Mouse (Mus musculus): Measurements from ENCODE around the gene Plekha1. TPM values are rescaled to one million over a fixed set of nuclear protein-coding genes. Genes with fewer than 3 reads are reported as not detected.

The Plekha1 gene
- polyA plus RNA-seq, 1 experiment from 2014 or later, result 40.6 TPM

DNA sequence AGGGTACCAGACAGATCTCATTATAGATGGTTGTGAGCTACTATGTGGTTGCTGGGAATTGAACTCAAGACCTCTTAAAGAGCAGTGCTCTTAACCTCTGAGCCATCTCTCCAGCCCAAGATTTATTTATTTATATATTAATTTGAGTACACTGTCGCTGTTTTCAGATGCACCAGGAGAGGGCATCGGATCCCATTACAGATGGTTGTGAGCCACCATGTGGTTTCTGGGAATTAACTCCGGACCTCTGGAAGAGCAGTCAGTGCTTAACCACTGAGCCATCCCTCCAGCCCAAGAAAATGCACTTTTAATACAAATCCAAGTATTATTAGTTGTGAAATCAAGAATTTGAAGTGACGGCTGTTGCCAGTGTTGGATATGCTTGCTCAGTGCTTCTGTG is 32.8 kb downstream of the Plekha1 start:
- no peak overlapping the region for H3K9ac ChIP-seq
- 85% methylated on average over 4 of the region's 4 CpGs for WGBS
- ATAC-seq (ENCODE audit: low FRiP score, low read depth), result no peak
- H3K27me3 ChIP-seq, result no peaks in the 10 kb centered on the region
- no peaks in the 10 kb centered on the region for H3K4me1 ChIP-seq
- H3K36me3 ChIP-seq, result peaks cover 37% of the 10 kb centered on the region
- no peaks in the 10 kb centered on the region for H3K9me3 ChIP-seq
- no peak overlapping the region for H3K4me2 ChIP-seq (replicated peaks)
- H3K4me3 ChIP-seq, result no peak overlapping the region
- H3K27ac ChIP-seq, result no peak overlapping the region

DNA sequence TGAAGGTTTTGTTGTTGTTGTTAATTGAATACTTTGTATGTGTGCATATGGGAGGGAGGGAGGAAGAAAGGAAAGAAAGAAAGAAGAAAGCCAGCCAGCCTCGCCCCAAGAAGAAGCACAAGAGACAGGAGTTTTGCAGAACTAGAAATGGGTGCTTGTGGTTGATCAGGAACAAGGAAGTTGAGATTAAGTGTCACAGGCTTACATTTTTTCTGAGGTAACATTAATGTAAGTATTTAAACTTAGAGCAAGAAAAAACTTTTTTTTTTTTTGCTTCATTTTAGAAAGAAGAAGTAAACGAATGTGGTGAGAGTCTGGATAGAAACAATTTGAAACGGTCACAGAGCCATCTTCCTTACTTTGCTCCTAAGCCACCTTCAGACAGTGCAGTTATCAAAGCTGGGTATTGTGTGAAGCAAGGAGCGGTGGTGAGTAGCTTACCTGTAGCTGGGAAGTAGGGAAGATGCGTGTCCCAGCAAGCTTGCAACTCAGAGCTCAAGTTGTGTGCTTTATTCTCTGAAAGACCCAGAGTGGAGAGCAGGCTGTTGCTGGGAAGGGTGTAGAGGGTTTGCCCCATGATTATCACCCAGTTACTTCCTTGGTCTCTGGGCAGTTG is 34.8 kb downstream of the Plekha1 start:
- Histone ChIP-seq H3K4me1 (no peaks in the 10 kb centered on the region), H3K9me3 (no peaks in the 10 kb centered on the region), H3K9ac (no peak overlapping the region), H3K4me3 (no peak overlapping the region), H3K27ac (no peak overlapping the region), H3K27me3 (no peaks in the 10 kb centered on the region), H3K4me2 (replicated peaks) (no peak overlapping the region), H3K36me3 (peaks cover 48% of the 10 kb centered on the region)
- no peak for ATAC-seq (ENCODE audit: low FRiP score, low read depth)
- 93% methylated on average over 5 of the region's 5 CpGs for WGBS

DNA sequence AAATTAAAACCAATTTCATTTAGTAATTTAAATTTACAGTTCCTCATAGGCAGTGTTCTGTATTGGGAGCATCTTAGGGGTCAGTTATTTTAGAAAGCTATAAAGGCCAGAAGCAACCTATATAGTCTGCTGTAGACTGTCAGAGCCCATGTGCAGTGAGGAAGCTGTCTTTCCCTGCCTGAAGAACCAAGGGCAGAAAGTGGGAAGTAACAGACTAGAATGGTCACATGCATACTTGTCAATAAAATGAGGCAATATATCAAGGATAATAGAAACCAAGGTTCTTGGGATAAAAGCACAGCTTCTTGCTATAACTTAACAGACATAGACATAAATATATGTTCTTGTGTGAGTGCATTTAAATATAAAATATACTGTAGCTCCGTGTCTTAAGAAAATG is 37.4 kb downstream of the Plekha1 start:
- Histone ChIP-seq H3K4me3 (no peak overlapping the region), H3K9ac (no peak overlapping the region), H3K4me2 (replicated peaks) (no peak overlapping the region), H3K27me3 (no peaks in the 10 kb centered on the region), H3K4me1 (no peaks in the 10 kb centered on the region), H3K9me3 (no peaks in the 10 kb centered on the region), H3K36me3 (peaks cover 35% of the 10 kb centered on the region), H3K27ac (no peak overlapping the region)
- no peak for ATAC-seq (ENCODE audit: low FRiP score, low read depth)
- WGBS, result 94% methylated on average over 1 of the region's 1 CpGs

DNA sequence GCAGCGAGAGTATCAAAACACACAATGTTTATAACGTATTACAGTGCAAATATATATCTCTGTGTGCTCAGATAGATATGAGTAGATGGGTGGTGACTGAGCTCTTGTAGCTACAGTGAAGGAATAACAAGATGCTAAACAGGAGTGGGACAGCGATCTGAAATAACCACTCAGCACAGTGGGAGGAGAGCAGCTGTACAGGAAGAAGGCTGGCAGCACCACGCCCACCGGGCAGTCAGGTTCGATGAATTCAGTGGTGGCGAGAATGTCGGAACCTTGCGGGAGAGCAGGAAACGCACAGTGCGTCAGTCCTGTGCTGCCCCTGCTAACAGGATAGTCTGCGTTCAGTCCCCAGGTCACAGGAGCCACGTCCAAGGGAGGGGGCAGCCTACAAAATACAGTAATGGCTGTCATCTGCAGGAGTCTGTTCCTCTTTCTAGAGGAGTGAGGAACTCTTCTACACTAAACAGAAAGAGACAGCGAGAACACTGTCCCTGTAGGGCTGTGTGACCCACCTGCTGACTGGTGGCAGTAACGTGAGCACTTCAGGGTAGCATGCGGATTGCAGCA is 38.0 kb downstream of the Plekha1 start:
- Histone ChIP-seq H3K27me3 (no peaks in the 10 kb centered on the region), H3K9ac (no peak overlapping the region), H3K9me3 (no peaks in the 10 kb centered on the region), H3K36me3 (peaks cover 34% of the 10 kb centered on the region), H3K4me3 (no peak overlapping the region), H3K27ac (no peak overlapping the region), H3K4me2 (replicated peaks) (no peak overlapping the region), H3K4me1 (no peaks in the 10 kb centered on the region)
- ATAC-seq (ENCODE audit: low FRiP score, low read depth), result no peak
- WGBS, result 85% methylated on average over 16 of the region's 16 CpGs

DNA sequence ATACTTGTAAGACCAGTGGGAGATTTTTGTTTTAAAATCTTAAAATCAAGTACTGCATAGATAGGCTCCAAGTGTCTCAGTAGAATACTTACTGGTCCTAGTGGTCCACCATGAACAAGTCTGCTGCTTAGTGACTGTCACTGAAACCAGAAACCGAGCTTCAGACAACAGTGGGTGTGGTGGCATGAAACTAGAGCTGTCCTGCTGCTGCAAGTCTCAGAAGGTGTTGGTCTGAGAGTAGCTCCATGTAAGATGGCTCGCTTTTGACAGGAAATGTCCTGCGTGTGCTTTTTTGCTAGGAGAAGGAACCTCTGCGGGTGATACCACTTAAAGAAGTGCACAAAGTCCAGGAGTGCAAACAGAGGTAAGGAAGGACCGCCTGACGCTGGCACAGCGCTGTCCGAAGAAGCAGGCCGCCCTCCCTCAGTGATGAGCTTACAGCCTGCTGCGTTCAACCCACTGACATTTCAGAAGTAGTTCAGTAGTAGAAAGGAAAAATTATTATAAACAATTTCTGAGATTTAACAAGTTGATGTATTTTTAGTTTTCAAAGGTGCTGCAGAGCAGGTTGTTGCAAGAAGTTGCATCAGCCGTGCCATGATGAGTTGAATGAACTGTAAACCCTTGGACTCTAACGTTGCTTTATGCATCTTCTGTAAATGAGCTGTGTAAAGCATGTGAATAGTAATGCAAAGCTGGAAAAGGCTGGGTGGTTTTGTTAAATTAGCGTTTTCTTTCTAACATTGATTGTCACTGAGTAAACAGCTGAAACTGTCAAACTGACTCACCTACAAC is 39.2 kb downstream of the Plekha1 start:
- Histone ChIP-seq H3K4me3 (no peak overlapping the region), H3K27ac (no peak overlapping the region), H3K4me1 (no peaks in the 10 kb centered on the region), H3K36me3 (peaks cover 40% of the 10 kb centered on the region), H3K9me3 (no peaks in the 10 kb centered on the region), H3K4me2 (replicated peaks) (no peak overlapping the region), H3K27me3 (no peaks in the 10 kb centered on the region), H3K9ac (no peak overlapping the region)
- 87% methylated on average over 13 of the region's 13 CpGs for WGBS
- no peak for ATAC-seq (ENCODE audit: low FRiP score, low read depth)

DNA sequence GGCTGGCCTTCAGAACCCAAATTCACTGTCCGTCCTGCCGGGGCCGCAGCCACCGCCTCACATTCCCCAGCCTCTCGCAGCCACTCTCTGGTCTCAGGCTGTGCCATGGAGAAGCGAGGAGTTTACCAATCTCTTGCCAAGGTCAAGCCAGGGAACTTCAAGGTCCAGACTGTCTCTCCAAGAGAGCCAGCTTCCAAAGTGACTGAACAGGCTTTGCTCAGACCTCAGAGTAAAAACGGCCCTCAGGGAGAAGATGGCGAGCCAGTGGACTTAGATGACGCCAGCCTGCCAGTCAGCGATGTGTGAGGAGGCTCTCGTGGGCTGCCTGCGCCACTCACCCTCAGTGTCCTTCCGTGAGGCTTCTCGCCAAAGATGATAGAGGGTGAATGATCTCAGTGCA is 45.3 kb downstream of the Plekha1 start:
- Histone ChIP-seq H3K4me2 (replicated peaks) (no peak overlapping the region), H3K9ac (no peak overlapping the region), H3K27ac (no peak overlapping the region), H3K36me3 (peaks cover 24% of the 10 kb centered on the region), H3K9me3 (no peaks in the 10 kb centered on the region), H3K27me3 (no peaks in the 10 kb centered on the region), H3K4me3 (no peak overlapping the region), H3K4me1 (no peaks in the 10 kb centered on the region)
- 94% methylated on average over 14 of the region's 14 CpGs for WGBS
- ATAC-seq (ENCODE audit: low FRiP score, low read depth), result no peak

DNA sequence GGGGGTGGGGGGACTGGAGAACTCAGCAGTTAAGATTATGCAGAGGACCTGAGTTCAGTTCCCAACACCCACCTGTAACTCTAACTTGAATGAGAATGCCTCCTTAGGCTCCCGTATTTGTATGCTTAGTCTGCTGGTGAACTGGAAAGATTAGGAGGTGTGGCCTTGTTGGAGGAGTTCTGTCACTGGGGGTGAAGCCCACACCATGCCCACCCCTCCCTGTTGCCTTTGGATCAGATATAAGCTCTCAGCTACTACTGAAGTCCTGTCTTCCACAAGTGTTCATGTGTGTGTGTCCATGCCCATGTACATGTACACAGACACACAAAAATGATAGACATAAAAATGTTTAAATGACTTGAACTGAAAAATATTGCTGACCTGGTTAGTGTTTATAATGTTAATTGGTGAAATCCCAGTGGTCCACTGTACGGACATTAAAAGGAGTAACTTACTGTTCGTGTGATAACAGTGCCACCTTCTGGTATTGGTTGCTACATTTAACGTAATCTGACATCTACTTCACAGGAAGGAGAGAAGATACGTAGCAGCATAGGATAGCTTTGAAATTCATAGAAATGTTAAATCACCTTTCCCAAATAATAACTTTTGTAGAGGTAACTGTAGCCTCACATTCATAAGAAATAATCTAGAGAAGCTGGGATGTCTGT is 49.3 kb downstream of the Plekha1 start:
- no peak overlapping the region for H3K9ac ChIP-seq
- ATAC-seq (ENCODE audit: low FRiP score, low read depth), result no peak
- no peak overlapping the region for H3K27ac ChIP-seq
- H3K4me3 ChIP-seq, result no peak overlapping the region
- 56% methylated on average over 5 of the region's 5 CpGs for WGBS
- no peak overlapping the region for H3K4me2 ChIP-seq (replicated peaks)
- H3K27me3 ChIP-seq, result no peaks in the 10 kb centered on the region
- H3K9me3 ChIP-seq, result no peaks in the 10 kb centered on the region
- no peaks in the 10 kb centered on the region for H3K4me1 ChIP-seq
- peaks cover 10% of the 10 kb centered on the region for H3K36me3 ChIP-seq

DNA sequence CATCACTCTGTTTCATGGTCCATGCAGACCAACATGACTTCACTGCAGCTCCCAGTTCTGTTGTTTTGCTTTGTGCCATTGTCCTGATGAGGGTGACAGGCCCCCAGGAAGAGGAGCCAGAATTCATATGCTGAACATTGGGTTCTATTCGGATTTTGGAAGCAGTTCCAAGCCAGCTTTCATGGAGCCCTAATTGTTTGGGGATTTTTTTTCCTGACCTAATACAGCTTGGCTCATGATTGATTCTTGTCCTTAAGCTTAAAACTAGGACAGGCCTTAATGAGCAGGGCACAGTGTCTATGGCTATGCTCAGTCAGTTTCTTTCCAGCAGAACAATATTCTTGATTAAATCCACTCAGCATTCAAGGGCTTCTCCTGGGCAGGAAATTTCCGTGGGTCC is 52.7 kb downstream of the Plekha1 start:
- Histone ChIP-seq H3K9ac (no peak overlapping the region), H3K4me2 (replicated peaks) (no peak overlapping the region), H3K4me1 (no peaks in the 10 kb centered on the region), H3K9me3 (no peaks in the 10 kb centered on the region), H3K27me3 (no peaks in the 10 kb centered on the region), H3K27ac (no peak overlapping the region), H3K4me3 (no peak overlapping the region), H3K36me3 (peaks cover 5% of the 10 kb centered on the region; the same call in 1 of the 2 replicates)
- 67% methylated on average over 2 of the region's 2 CpGs for WGBS
- no peak for ATAC-seq (ENCODE audit: low FRiP score, low read depth)

DNA sequence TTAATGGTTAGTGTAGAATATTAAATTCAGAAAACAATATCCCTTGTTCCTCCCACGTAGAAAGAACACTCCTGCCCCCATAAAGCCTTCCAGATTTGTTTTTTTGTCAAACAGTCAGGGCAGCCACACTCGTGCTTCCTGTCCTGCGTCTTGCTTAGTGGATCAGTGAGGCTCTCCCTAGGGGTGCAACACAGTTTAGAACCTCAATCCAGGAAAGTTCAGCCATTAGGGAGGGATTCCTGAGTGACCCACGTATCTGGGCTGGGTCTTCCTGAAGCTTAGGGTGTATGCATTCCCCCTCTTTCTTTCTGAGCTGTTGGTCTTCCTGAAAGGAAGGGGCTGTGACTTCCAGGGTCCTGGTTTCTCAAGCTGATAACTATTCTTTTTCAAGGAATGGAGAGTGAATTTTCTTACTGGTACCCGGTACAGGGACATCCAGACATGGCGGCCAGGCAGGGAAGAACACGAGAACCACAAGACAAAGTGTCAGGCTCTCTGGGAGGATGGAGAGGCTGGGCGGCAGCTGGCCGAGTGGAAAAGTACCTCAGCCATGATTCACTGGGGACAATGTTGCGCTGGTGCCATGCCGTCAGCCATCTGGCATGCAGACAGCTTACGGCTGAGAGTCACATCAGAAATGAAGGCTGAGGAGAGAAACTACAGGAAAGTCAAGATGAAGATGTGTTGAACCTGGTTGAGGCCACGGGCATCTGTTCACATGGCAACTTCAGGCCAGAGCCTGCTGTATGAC is 57.6 kb downstream of the Plekha1 start:
- WGBS, result 67% methylated on average over 13 of the region's 13 CpGs
- Histone ChIP-seq H3K4me2 (replicated peaks) (no peak overlapping the region), H3K9me3 (no peaks in the 10 kb centered on the region), H3K4me1 (no peaks in the 10 kb centered on the region), H3K36me3 (no peaks in the 10 kb centered on the region), H3K9ac (no peak overlapping the region), H3K4me3 (no peak overlapping the region), H3K27me3 (no peaks in the 10 kb centered on the region), H3K27ac (no peak overlapping the region)
- ATAC-seq (ENCODE audit: low FRiP score, low read depth), result no peak

DNA sequence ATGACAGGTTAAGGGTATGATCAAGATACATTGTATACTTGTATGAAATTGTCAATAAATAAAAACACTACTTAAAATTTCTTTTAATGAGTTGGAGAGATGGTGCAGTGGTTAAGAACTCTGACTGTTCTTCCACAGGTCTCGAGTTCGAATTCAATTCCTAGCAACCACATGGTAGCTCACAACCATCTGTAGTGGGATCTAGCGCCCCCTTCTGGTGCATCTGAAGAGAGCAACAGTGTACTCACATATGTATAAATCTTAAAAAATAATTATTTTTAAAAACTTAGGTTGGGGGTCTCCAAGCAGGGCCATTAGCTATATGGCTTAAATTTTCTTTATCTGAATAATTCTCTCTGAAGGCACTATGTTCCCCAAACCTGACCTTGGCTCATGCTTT is 64.8 kb downstream of the Plekha1 start:
- Histone ChIP-seq H3K9ac (no peak overlapping the region), H3K27ac (no peak overlapping the region), H3K27me3 (peaks cover 28% of the 10 kb centered on the region), H3K4me2 (replicated peaks) (no peak overlapping the region), H3K4me3 (no peak overlapping the region), H3K9me3 (no peaks in the 10 kb centered on the region), H3K4me1 (peaks cover 7% of the 10 kb centered on the region), H3K36me3 (no peaks in the 10 kb centered on the region)
- no peak for ATAC-seq (ENCODE audit: low FRiP score, low read depth)
- WGBS, result 68% methylated on average over 3 of the region's 3 CpGs

DNA sequence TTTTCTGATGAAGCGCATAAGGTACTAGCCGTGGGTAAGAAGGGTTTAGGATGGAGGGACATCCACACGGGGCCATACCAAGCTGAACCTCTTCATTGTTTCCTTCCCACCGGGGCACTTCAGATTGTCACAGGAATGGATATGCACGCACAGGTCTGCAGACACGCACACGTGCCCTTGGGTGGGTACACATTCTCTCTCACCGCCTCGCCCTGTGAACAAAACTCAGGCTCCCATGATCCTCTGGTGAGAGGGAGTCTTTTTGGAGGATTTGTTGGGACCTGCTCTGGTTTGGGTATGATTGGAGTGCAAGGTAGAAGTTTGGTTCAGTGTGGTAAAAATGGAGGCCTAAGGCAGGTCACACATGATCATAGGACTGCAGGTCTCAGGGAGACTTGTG is 67.4 kb downstream of the Plekha1 start:
- no peak for ATAC-seq (ENCODE audit: low FRiP score, low read depth)
- Histone ChIP-seq H3K4me1 (peaks cover 30% of the 10 kb centered on the region), H3K4me3 (no peak overlapping the region), H3K4me2 (replicated peaks) (no peak overlapping the region), H3K27me3 (peaks cover 53% of the 10 kb centered on the region), H3K36me3 (no peaks in the 10 kb centered on the region), H3K9ac (no peak overlapping the region), H3K27ac (no peak overlapping the region), H3K9me3 (no peaks in the 10 kb centered on the region)
- WGBS, result 88% methylated on average over 9 of the region's 9 CpGs

DNA sequence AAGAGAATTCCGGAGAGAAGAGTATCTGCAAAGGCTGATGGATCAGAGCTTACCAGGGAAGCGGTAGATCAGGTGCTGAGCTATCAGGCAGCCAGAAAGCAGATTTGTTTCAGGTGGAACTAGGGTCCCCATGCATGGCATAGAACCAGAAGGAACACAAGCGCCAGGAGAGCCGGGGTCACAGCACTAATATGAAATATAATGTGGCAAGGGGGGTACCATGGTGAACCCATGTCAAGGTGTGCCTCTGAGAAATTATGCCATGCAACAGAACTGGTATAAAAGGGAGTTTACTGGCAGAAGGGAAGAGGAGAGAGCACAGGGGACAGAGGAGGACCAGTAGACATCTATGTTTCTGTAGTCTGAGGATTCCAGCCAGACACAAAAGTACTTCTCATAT is 69.1 kb downstream of the Plekha1 start:
- 83% methylated on average over 4 of the region's 4 CpGs for WGBS

More for the DNA sequence above, 69.1 kb downstream of the Plekha1 start:
- no peaks in the 10 kb centered on the region for H3K36me3 ChIP-seq
- no peaks in the 10 kb centered on the region for H3K9me3 ChIP-seq
- no peak overlapping the region for H3K4me3 ChIP-seq
- peaks cover 70% of the 10 kb centered on the region for H3K27me3 ChIP-seq
- H3K4me1 ChIP-seq, result peaks cover 31% of the 10 kb centered on the region
- ATAC-seq (ENCODE audit: low FRiP score, low read depth), result no peak
- no peak overlapping the region for H3K27ac ChIP-seq
- no peak overlapping the region for H3K9ac ChIP-seq
- no peak overlapping the region; the same call in 1 of the 2 replicates for H3K4me2 ChIP-seq (replicated peaks)

All from limb, embryonic 13.5 days (tissue).